Comparison of ENCODE assay signal across 16 mouse cellular contexts in genomic region chr2:148879199-148879598, GRCm38 (mm10). TPM values are rescaled to one million over a fixed set of nuclear protein-coding genes. Genes with fewer than 3 reads are reported as not detected.
A peak's percentile ranks its signal among the peaks of the same experiment; 100 is the strongest.
DNase-seq lines count a peak whose midpoint lies in the region; ATAC-seq and TF ChIP-seq lines count a peak whose summit lies in the region.
"Had no signal": no experiment of that assay in that cellular context is flagged by ENCODE, and none has a peak within 500 bp of the region (broad histone marks: within the 10 kb centered on the region; RNA-seq: fewer than 3 reads in every experiment).

No protein-coding gene starts in this region.

- 0 out of 2 replicates have a peak overlapping the region, but pooled peaks have one; percentile 30 for H3K27ac ChIP-seq in forebrain, embryonic 10.5 days
- no peak overlapping the region for H3K27ac ChIP-seq in forebrain, postnatal 0 days (ENCODE audit: low read depth, low read length)
- peak overlapping the region; percentile 93 for H3K27ac ChIP-seq in cortical plate, adult 2 months (ENCODE audit: insufficient read depth, low read length)
- H3K27ac ChIP-seq in heart, embryonic 14.5 days (replicated peaks in 1 of 2; ENCODE audit: control insufficient read depth in 1 of 2, insufficient read depth in 1 of 2, low read depth in 2 of 2, low read length in 2 of 2): peak overlapping the region; percentile 53 to 66
- H3K27ac ChIP-seq: forebrain, embryonic 13.5 days; hindbrain, embryonic 15.5 days had no signal

- 50% methylated on average over 1 of the region's 1 CpGs for WGBS in forebrain, embryonic 10.5 days
- WGBS in forebrain, postnatal 0 days: 71% methylated on average over 1 of the region's 1 CpGs
- WGBS in heart, embryonic 14.5 days: 36% methylated on average over 1 of the region's 1 CpGs

- H3K36me3 ChIP-seq in forebrain, embryonic 10.5 days (replicated peaks): no peaks in the 10 kb centered on the region
- H3K36me3 ChIP-seq in forebrain, postnatal 0 days (ENCODE audit: insufficient read depth): no peaks in the 10 kb centered on the region
- H3K36me3 ChIP-seq in heart, embryonic 14.5 days (ENCODE audit: control insufficient read depth, insufficient read depth, low read length): no peaks in the 10 kb centered on the region
- H3K36me3 ChIP-seq: hindbrain, embryonic 15.5 days had no signal

- no peaks in the 10 kb centered on the region for H3K9me3 ChIP-seq in forebrain, embryonic 10.5 days
- no peaks in the 10 kb centered on the region for H3K9me3 ChIP-seq in forebrain, postnatal 0 days (ENCODE audit: low read length)
- H3K9me3 ChIP-seq in heart, embryonic 14.5 days (ENCODE audit: control insufficient read depth, low read length): no peaks in the 10 kb centered on the region
- H3K9me3 ChIP-seq: forebrain, embryonic 13.5 days; hindbrain, embryonic 15.5 days had no signal

- TF ChIP-seq POLR2A in cortical plate, adult 2 months (IDR thresholded peaks at IDR 0.05; ENCODE audit: extremely low read depth, insufficient read depth, low read length): no peak

- no peaks in the 10 kb centered on the region for H3K27me3 ChIP-seq in forebrain, embryonic 10.5 days (ENCODE audit: poor library complexity, severe bottlenecking)
- no peaks in the 10 kb centered on the region for H3K27me3 ChIP-seq in forebrain, postnatal 0 days (ENCODE audit: insufficient read depth, low read length)
- no peaks in the 10 kb centered on the region for H3K27me3 ChIP-seq in heart, embryonic 14.5 days (ENCODE audit: control insufficient read depth, insufficient read depth, low read length)
- H3K27me3 ChIP-seq: forebrain, embryonic 13.5 days; hindbrain, embryonic 15.5 days had no signal

- DNase-seq in forebrain, embryonic 10.5 days (ENCODE audit: extremely low spot score, low spot score): no peak
- DNase-seq in forebrain, postnatal 0 days: no peak
- peak; percentile 69 for DNase-seq in lung, postnatal 10 days
- no peak for DNase-seq in cerebellum, adult 11-12 months
- DNase-seq in adrenal gland, adult 8-10 months: no peak
- DNase-seq in layer of hippocampus, postnatal 10 days (ENCODE audit: low spot score in 2 of 2): no peak
- DNase-seq: thymus, postnatal 36 days had no signal

- no peak for TF ChIP-seq CTCF in forebrain, postnatal 0 days (IDR thresholded peaks at IDR 0.05; ENCODE audit: low read depth)
- no peak for TF ChIP-seq CTCF in cortical plate, adult 2 months (IDR thresholded peaks at IDR 0.05; ENCODE audit: extremely low read depth, insufficient read depth, low read length)

- no peak overlapping the region for H3K9ac ChIP-seq in forebrain, postnatal 0 days
- 0 out of 2 replicates have a peak overlapping the region, but pooled peaks have one; percentile 16 for H3K9ac ChIP-seq in heart, embryonic 14.5 days (ENCODE audit: low read length)
- H3K9ac ChIP-seq: forebrain, embryonic 13.5 days; hindbrain, embryonic 15.5 days had no signal

- no peak for ATAC-seq in forebrain, postnatal 0 days
- ATAC-seq in heart, embryonic 14.5 days (ENCODE audit: insufficient number of reproducible peaks, insufficient read depth, low FRiP score, low read depth): no peak
- ATAC-seq: forebrain, embryonic 13.5 days had no signal

- no peak overlapping the region for H3K4me3 ChIP-seq in forebrain, embryonic 10.5 days
- H3K4me3 ChIP-seq in forebrain, postnatal 0 days (ENCODE audit: low read depth, low read length): no peak overlapping the region
- H3K4me3 ChIP-seq in cortical plate, adult 2 months (ENCODE audit: insufficient read depth, low read length): no peak overlapping the region
- H3K4me3 ChIP-seq in heart, embryonic 14.5 days (ENCODE audit: control insufficient read depth in 1 of 2, insufficient read depth in 1 of 2, low read depth in 1 of 2, low read length in 2 of 2): no peak overlapping the region
- H3K4me3 ChIP-seq: forebrain, embryonic 13.5 days; hindbrain, embryonic 15.5 days had no signal

- no peak overlapping the region for H3K4me2 ChIP-seq in forebrain, postnatal 0 days (ENCODE audit: low read depth)
- H3K4me2 ChIP-seq in heart, embryonic 14.5 days (ENCODE audit: low read length): no peak overlapping the region
- H3K4me2 ChIP-seq: forebrain, embryonic 13.5 days; hindbrain, embryonic 15.5 days; liver, embryonic 11.5 days had no signal

- peaks cover 36% of the 10 kb centered on the region for H3K4me1 ChIP-seq in forebrain, embryonic 10.5 days
- peaks cover 6% of the 10 kb centered on the region for H3K4me1 ChIP-seq in forebrain, postnatal 0 days (ENCODE audit: insufficient read depth)
- no peaks in the 10 kb centered on the region; the same call in 1 of the 2 replicates for H3K4me1 ChIP-seq in cortical plate, adult 2 months (ENCODE audit: control insufficient read depth, insufficient read depth, low read length)
- H3K4me1 ChIP-seq in heart, embryonic 14.5 days (ENCODE audit: control insufficient read depth in 2 of 2, insufficient read depth in 2 of 2, low read length in 2 of 2): peaks cover 22 to 38% of the 10 kb centered on the region in 2 experiments

RNA-seq across cellular contexts. Expression of gene Cst3, which starts 3.7 kb away (rescaled TPM):
- polyA plus RNA-seq in forebrain, embryonic 10.5 days (2016; fragmentation: Nextera tagmentation; extraction: Ambion mirVana): 287 and 297 TPM in 2 replicates
- total RNA-seq in forebrain, postnatal 0 days (2014; rRNA removed): 495 and 652 TPM in 2 replicates
- 1,133 and 1,187 TPM in 2 replicates for polyA plus RNA-seq in forebrain, postnatal 0 days (2015; fragmentation: Nextera tagmentation; extraction: Ambion mirVana)
- polyA plus RNA-seq in cortical plate, adult 2 months (2012; rRNA removed): 4,891 and 5,493 TPM in 2 replicates
- 901 and 992 TPM in 2 replicates for polyA plus RNA-seq in heart, embryonic 14.5 days (2014; fragmentation: Nextera tagmentation; extraction: Ambion mirVana)
- total RNA-seq in adrenal gland, adult 8-10 months (2022): 1,000 to 10,000 TPM in 1 of 4 experiments, 100 to 1,000 TPM in 3; 786 to 1,002 (median 918) TPM
- 1,000 to 10,000 TPM; 2,230 to 2,265 TPM for total RNA-seq in layer of hippocampus, postnatal 10 days (2021)

RNA-seq across cellular contexts. Expression of gene 9230104L09Rik, which starts 14.4 kb away (rescaled TPM):
- not detected in 2 replicates for polyA plus RNA-seq in forebrain, embryonic 10.5 days (2016; fragmentation: Nextera tagmentation; extraction: Ambion mirVana)
- 0.67 TPM in 1 of 2 replicates, not detected in the other for total RNA-seq in forebrain, postnatal 0 days (2014; rRNA removed)
- not detected in 2 replicates for polyA plus RNA-seq in forebrain, postnatal 0 days (2015; fragmentation: Nextera tagmentation; extraction: Ambion mirVana)
- not detected in 2 replicates for polyA plus RNA-seq in cortical plate, adult 2 months (2012; rRNA removed)
- polyA plus RNA-seq in heart, embryonic 14.5 days (2014; fragmentation: Nextera tagmentation; extraction: Ambion mirVana): 0.32 TPM in 1 of 2 replicates, not detected in the other
- not detected for total RNA-seq in adrenal gland, adult 8-10 months (2022)
- not detected for total RNA-seq in layer of hippocampus, postnatal 10 days (2021)
- total RNA-seq: common myeloid progenitor, adult 5-6 weeks; layer of hippocampus, postnatal 25 days; neutrophil, adult 5-6 weeks had no signal
- polyA plus RNA-seq: forebrain, embryonic 13.5 days; hindbrain, embryonic 15.5 days; liver, embryonic 11.5 days; spleen, adult 2 months had no signal

RNA-seq across cellular contexts. Expression of gene Cst9, which starts 44.3 kb away (rescaled TPM):
- not detected in 2 replicates for polyA plus RNA-seq in forebrain, embryonic 10.5 days (2016; fragmentation: Nextera tagmentation; extraction: Ambion mirVana)
- total RNA-seq in forebrain, postnatal 0 days (2014; rRNA removed): not detected in 2 replicates
- polyA plus RNA-seq in forebrain, postnatal 0 days (2015; fragmentation: Nextera tagmentation; extraction: Ambion mirVana): not detected in 2 replicates
- not detected in 2 replicates for polyA plus RNA-seq in cortical plate, adult 2 months (2012; rRNA removed)
- 3.0 and 6.8 TPM in 2 replicates for polyA plus RNA-seq in heart, embryonic 14.5 days (2014; fragmentation: Nextera tagmentation; extraction: Ambion mirVana)
- total RNA-seq in adrenal gland, adult 8-10 months (2022): not detected
- not detected for total RNA-seq in layer of hippocampus, postnatal 10 days (2021)
- total RNA-seq: common myeloid progenitor, adult 5-6 weeks; layer of hippocampus, postnatal 25 days; neutrophil, adult 5-6 weeks had no signal
- polyA plus RNA-seq: forebrain, embryonic 13.5 days; hindbrain, embryonic 15.5 days; liver, embryonic 11.5 days; spleen, adult 2 months had no signal

RNA-seq across cellular contexts. Expression of gene Cst13, which starts 59.3 kb away (rescaled TPM):
- polyA plus RNA-seq in forebrain, embryonic 10.5 days (2016; fragmentation: Nextera tagmentation; extraction: Ambion mirVana): not detected in 2 replicates
- total RNA-seq in forebrain, postnatal 0 days (2014; rRNA removed): not detected in 2 replicates
- polyA plus RNA-seq in forebrain, postnatal 0 days (2015; fragmentation: Nextera tagmentation; extraction: Ambion mirVana): not detected in 2 replicates
- polyA plus RNA-seq in cortical plate, adult 2 months (2012; rRNA removed): not detected in 2 replicates
- polyA plus RNA-seq in heart, embryonic 14.5 days (2014; fragmentation: Nextera tagmentation; extraction: Ambion mirVana): not detected in 2 replicates
- under 1 TPM in 1 of 4 experiments, not detected in 3; 0.32 TPM for total RNA-seq in adrenal gland, adult 8-10 months (2022)
- total RNA-seq in layer of hippocampus, postnatal 10 days (2021): not detected
- total RNA-seq: common myeloid progenitor, adult 5-6 weeks; layer of hippocampus, postnatal 25 days; neutrophil, adult 5-6 weeks had no signal
- polyA plus RNA-seq: forebrain, embryonic 13.5 days; hindbrain, embryonic 15.5 days; liver, embryonic 11.5 days; spleen, adult 2 months had no signal
